Mouse (Mus musculus) gastrocnemius, adult 2 months (tissue): ENCODE measurements around the gene App. TPM values are rescaled to one million over a fixed set of nuclear protein-coding genes. Genes with fewer than 3 reads are reported as not detected.

Experiments
- DNase-seq: peaks from one replicate; pipeline ENCODE4 v3.0.0; 2022
- H3K27ac ChIP-seq: fragments of 200-600 bp; 2 replicates; pipeline ENCODE4 v1.8.1; 2022; ENCODE audit warnings: mild to moderate bottlenecking
- H3K4me3 ChIP-seq: fragments of 200-600 bp; 2 replicates; pipeline ENCODE4 v1.8.1; 2022; ENCODE audit warnings: mild to moderate bottlenecking, moderate library complexity
- CTCF ChIP-seq: fragments of 200-600 bp; IDR thresholded peaks from 2 replicates; pipeline ENCODE4 v1.8.1; 2022; ENCODE audit warnings: antibody characterized with exemption, mild to moderate bottlenecking, moderate library complexity
- intact Hi-C: fragments of 180-260 bp; cut with DNase I; formaldehyde crosslinking; loops from one replicate; pipeline ENCODE4 v1.15.1; 2025
- total RNA-seq, 2 experiments: library from RNA; stranded (reverse); gene quantifications; 2 replicates each; pipeline ENCODE4 v1.2.3; 2021

The App gene
- total RNA-seq, 2 experiments from 2014 or later: 66.5 to 103 TPM

DNA sequence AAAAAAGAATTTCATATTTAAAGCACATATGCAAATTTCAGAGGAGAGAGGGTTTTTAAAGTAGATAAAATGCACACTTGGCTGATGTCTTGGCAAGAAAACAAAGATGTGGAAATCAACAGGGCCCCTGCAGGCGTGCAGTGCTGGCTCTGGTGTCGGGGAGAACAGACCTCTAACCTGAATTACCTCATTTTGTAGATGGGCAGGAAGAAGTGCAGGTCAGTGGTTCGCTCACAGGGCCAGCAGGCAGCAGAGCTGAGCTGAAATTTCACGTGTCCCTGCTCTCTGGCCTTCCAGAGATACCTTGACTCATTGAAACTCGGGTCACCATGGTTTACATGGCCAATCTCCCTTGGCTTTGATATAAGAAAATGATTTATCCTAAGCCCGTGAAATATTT is 87.7 kb downstream of the App start:
- intact Hi-C loops: loop anchor here (5.0 kb wide), 1 partner anchor 86 kb away; the partner anchor contains the start of gene App
- no peak for TF ChIP-seq CTCF
- Histone ChIP-seq H3K27ac (no peak overlapping the region), H3K4me3 (no peak overlapping the region)
- DNase-seq: no peak

DNA sequence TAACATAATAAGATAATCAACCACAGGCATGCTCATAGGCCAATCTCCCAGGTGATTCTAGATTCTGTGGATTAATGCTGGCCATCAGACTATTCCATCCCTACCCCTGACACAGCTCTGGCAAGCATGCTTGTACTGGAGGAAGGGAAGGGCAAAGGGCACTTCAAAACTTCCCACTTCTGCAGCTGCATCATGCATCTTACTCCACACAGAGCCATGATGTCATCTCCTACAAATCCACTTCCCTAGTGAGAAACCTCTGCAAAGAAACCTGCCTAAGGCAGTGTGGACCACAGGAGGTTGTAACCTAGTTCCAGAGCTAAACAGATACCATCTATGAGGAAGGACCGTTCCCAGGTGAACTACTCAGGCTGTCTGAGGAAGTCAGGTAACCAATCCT is 89.4 kb downstream of the App start:
- no peak overlapping the region for H3K4me3 ChIP-seq
- no peak for TF ChIP-seq CTCF
- no peak overlapping the region for H3K27ac ChIP-seq
- intact Hi-C loops: no loop called here
- no peak for DNase-seq

DNA sequence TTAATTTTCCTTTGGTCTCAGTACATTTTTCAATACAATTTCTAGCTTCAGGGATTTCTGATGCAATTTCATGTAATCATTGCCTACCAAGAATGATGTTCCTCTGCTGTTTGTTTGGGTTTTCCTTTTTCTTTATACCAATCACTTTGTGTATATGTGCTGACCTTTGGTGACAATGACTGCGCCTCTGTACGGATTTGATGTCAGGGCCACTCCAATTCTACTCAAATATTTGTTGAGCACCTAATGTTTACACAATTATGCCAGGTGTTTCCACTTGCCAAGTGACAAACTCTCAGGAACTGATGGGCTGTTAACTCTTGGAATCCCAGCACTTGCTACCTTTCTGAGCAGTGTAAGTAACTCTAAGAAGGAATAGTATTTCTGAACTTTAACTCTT is 98.2 kb downstream of the App start:
- intact Hi-C loops: no loop called here
- no peak overlapping the region for H3K4me3 ChIP-seq
- no peak for DNase-seq
- H3K27ac ChIP-seq: no peak overlapping the region
- no peak for TF ChIP-seq CTCF

DNA sequence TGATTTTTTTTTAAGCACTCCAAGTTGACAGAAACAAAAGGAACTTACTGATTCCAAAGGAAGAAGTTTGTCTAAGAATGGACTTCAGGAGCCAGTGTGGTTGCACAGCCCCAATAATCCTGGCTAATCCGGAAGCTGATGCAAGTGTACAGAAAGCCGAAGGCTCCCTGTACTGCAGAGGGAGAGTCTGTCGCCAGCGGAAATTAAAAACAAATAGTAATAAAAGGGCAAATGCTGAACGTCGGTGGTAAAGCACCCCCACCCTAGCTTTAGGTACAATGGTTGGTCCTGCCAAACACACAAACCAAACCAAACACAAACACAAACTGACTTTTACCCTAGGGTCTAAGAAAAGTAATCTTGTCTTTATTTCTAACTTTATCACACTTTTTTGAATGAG is 98.7 kb downstream of the App start:
- H3K27ac ChIP-seq: no peak overlapping the region
- H3K4me3 ChIP-seq: no peak overlapping the region
- intact Hi-C loops: no loop called here
- no peak for TF ChIP-seq CTCF
- no peak for DNase-seq

DNA sequence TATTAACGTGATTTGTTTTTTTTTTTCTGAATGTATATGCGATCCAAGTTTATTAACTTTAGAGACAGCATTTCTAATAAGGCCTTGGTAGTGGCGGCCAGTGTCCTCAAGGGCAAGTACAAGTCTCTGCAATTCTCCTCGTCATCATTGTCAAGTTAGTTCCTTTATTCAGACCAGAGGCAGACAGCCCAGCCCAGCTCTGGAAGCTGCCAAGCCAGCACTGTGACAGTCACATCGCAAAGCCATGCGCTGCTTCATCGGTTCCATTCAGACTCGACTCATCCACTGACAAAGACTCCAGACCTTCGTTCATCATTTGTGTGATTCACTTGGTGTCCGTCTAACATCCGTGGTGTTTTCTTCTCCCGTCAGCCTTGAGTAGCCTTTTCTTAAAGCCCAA is 100.9 kb downstream of the App start:
- DNase-seq: no peak
- Histone ChIP-seq H3K27ac (no peak overlapping the region), H3K4me3 (no peak overlapping the region)
- intact Hi-C loops: no loop called here
- no peak for TF ChIP-seq CTCF

DNA sequence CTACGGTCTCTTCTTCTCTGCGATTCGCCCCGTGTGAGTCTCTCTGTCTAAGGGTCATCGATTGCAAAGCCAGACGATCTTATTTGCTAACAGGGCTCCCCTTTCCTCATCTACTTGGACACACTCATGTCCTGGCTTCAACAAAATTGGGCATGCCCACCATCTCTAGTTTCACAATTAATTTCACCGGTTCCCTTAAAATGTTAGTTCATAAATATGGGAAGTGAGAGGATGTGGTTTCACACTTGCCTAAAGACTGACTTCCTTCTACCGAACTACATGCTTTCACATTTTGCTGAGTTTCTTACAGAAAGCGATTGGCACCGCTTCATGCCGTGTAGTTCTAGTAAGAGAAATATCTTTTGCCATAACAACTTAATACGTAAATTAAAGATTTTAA is 101.8 kb downstream of the App start:
- Histone ChIP-seq H3K27ac (no peak overlapping the region), H3K4me3 (no peak overlapping the region)
- DNase-seq: no peak
- intact Hi-C loops: no loop called here
- no peak for TF ChIP-seq CTCF

DNA sequence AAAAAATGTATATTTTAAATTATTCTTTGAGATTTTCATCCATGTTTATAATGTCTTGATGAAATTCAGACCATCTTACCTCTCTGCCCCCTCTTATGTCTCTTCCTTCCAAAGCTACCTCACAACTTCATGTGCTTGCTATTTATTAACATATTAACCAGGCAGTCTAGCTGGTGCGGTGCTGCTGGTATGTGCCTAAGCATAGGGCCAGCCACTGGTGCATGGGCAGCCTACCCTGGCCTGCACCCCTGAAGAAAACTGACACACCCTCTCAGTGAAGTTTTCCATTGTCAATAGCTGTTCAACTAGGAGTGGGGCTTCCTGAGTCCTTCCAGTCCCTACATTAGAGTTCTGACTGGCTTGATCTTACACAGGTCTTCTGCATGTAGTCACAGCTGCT is 102.3 kb downstream of the App start:
- H3K27ac ChIP-seq: 0 out of 2 replicates have a peak overlapping the region, but pooled peaks have one; percentile 8
- TF ChIP-seq CTCF: no peak
- no peak overlapping the region for H3K4me3 ChIP-seq
- intact Hi-C loops: no loop called here
- no peak for DNase-seq

DNA sequence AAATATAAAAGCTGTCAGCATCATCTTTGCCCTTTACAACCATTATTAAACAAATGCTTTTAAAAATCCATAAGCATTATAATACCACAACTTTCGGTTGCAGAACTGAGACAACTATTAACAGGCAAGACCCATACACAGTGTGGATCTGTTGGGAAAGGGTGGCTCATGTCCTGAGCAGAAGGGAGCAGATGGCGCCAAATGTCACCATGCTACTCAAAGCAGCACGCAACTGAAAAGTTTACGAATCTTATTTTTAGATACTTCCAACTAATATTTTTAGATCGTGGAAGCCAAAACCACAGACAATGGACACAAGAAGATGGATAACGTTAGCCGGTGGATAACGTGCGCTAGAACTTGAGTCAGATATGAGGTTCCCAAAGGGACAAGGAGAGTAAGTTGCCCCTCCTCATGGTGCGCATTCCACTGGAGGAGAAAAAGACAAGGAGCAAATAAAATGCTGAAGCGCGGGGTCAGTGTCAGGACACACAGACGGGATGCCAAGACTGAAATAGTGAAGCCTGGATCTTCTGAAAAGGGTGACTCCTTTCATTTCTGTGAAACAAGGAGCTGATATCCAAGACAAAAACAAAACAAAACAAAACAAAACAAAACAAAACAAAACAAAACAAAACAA is 106.2 kb downstream of the App start:
- TF ChIP-seq CTCF: no peak
- no peak for DNase-seq
- intact Hi-C loops: no loop called here
- H3K4me3 ChIP-seq: peak overlapping the region; percentile 17; the same call in 1 of the 2 replicates
- H3K27ac ChIP-seq: peak overlapping the region; percentile 70

DNA sequence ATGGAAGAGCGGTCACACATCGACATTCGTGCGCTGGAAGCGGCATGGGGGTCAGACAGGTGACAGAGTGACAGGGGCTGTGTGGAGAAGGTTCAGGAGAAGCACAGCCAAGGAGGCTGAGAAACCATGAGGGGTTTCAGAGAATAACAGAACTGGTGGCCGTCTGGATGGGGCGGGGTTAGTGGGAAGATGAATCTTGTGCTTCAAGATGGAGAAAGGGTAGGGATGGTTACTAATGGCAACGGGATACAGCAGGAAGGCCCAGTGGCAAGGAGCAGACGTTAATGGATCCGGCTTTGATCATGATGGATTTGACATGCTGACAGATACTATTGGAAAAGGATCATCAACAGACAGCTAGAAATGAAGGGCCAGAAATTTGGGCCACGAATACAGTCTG is 107.3 kb downstream of the App start:
- Histone ChIP-seq H3K27ac (no peak overlapping the region), H3K4me3 (no peak overlapping the region)
- intact Hi-C loops: no loop called here
- no peak for DNase-seq
- no peak for TF ChIP-seq CTCF

DNA sequence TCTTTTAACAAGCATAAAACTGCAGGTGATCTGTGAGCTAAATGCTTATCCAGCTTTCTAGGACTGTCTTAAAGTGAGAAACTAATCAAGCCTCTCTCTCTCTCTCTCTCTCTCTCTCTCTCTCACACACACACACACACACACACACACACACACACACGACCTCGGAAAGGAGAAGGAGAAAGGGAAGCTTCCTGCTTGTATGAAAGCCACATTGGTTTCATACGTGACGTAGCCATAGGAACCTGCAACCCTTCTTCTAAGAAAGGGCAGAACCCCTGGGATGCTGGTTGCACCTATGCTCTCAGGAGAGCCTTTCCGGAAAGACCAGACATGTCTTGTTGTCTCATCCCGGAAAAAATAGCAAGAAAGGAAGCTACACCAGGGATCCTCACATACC is 108.8 kb downstream of the App start:
- TF ChIP-seq CTCF: no peak
- H3K27ac ChIP-seq: no peak overlapping the region
- DNase-seq: no peak
- intact Hi-C loops: no loop called here
- no peak overlapping the region for H3K4me3 ChIP-seq

DNA sequence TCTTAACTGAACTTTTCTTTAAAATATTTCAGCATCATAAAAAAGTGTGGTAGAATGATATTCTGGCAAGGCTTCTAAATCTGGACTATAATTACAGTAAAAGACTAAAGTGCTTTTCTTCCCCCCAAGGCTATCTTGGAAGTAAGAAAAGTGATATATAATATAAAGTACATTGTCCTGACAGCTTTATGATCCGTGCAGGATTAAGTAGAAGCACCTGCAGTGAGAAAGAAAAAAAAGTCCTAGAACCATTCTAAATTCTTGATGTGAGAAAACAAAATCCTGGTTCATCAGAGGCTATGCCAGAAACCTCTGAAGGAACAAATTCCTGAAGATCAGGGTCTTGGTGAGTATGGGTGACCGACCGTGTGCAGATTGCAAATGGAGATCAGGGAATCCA is 110.8 kb downstream of the App start:
- H3K27ac ChIP-seq: no peak overlapping the region
- no peak overlapping the region for H3K4me3 ChIP-seq
- no peak for DNase-seq
- intact Hi-C loops: no loop called here
- no peak for TF ChIP-seq CTCF

DNA sequence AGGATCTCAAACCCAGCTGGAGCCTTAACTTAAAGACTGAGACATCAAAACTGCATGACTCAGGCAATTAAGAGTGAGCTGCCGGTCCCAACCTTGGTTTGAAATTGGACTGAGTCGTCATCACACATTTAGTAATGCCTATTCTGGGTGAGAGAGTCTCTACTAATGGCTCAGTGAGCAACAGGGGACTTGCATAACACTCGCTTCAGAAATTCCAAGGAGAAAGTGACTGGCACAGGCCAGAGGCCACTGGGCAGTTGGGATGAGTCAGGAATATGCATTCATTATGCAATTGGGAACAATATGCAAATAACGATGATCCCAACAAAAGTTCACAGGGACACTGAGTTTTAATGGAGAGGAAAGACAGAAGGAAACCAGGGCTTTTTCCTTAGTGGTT is 111.8 kb downstream of the App start:
- Histone ChIP-seq H3K4me3 (no peak overlapping the region), H3K27ac (no peak overlapping the region)
- no peak for DNase-seq
- intact Hi-C loops: no loop called here
- no peak for TF ChIP-seq CTCF

DNA sequence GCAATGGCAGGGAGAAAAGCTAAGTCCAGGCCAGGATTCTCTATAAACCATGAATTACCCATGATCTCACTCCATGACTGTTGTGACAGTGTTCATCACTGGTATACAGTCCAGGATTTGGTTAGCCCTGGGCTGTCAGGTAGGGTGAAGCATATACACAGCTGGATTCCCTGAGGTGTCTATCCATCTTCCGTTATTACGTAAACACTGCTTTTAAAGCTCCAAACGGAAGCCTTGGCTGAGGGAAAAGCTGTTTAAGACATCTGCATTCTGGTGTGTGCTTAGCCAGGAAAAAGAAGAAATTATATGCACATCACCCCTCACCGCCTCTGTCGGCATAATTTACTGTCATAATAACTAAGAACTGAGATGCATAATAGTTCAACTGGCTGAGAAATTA is 115.4 kb downstream of the App start:
- TF ChIP-seq CTCF: no peak
- intact Hi-C loops: no loop called here
- H3K4me3 ChIP-seq: no peak overlapping the region
- no peak for DNase-seq
- H3K27ac ChIP-seq: no peak overlapping the region

DNA sequence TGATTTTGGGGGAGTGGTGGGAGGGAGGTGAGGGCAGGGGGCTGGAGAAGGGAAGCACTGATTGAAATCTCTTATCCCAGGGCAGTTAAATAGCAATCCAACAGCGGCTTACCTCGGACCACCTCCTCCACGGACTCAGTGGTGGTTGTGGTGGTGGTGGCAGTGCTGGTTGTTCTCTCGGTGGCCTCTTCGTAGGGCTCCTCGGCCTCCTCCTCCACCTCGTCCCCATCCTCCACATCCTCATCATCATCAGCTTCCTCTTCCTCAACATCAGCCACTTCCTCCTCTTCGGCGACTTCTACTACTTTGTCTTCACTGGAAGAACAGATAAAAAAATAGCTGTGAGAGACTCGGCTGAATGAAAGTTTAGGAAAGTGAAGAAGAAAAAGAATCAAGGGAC is 117.4 kb downstream of the App start:
- Histone ChIP-seq H3K27ac (no peak overlapping the region), H3K4me3 (no peak overlapping the region)
- no peak for TF ChIP-seq CTCF
- no peak for DNase-seq
- intact Hi-C loops: no loop called here
